Mouse (Mus musculus) embryo, embryonic 9.5 days (tissue): ENCODE measurements at regions not wholly inside any gene's neighbourhood (a gene's known extent, or its start where the extent isn't known, plus 50 kb on each side); places are given as distances from the start of the nearest gene placed in this dataset.

Source experiments
- DNase-seq: peaks from one replicate; pipeline ENCODE4 v3.0.0-alpha.2; 2017; ENCODE audit errors: extremely low spot score

GRCm38 (mm10) chr6:24263796-24264195, 95.9 kb upstream of the Slc13a1 start:
- DNase-seq: no peak

GRCm38 (mm10) chr6:24262578-24262977, 94.7 kb upstream of the Slc13a1 start:
- DNase-seq: no peak

DNA sequence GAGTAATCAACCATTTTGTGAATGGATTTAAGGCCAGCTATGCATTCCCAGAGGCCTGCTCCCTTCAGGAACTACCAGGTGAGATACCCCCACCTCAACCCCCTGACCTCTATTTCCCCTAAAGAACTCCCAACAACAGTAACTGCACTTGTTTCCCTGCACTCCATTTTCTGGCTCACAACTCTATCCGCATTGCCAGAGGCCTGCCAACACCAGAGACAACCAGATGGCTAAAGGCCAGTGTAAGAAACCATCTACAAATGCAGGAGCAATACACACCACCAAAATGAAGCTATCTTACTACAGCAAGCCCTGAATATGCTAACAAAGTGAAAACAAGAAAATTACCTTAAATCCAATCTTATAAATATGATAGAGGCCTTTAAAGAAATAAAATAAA, 77.7 kb upstream of the Slc13a1 start:
- DNase-seq: no peak

GRCm38 (mm10) chr6:24238541-24238940, 70.6 kb upstream of the Slc13a1 start:
- no peak for DNase-seq

DNA sequence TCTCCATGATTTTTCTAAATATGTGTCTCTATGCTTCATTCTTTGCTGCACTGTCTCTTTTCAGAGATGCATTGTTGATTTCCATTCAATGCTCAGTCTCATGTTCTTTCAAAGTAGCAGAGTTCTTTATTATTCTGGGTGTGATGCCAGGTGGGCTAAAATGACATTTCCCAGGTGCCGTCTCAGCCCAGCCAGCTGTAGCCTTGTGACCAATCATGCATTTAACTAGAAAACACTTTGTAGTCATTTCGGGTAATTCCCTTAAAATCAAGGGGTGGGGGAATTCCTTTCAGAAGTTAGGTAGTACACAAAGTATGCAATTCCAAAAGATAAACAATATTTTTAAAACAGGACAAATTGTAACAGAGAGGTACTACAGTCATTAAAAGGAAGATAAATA, 70.2 kb upstream of the Slc13a1 start:
- no peak for DNase-seq

DNA sequence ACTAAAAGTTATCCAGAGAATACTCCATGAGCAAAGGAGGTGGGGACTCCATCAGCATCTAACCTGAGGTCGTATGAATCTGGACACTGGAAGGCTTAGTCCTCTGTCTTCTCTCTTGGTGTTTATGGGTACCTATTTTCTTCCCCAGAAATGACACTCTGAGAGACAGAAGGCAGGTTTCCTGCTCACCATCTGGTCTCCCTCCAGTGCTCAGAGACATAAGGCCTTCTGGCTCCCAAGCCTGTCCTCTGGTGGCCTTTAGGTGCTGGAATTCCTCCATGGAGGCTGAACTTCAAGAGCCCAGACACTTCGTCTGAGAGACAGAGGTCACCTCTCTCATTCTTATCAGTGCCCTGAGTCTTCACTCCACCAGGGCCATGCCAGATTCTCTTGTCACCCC, 65.7 kb upstream of the Slc13a1 start:
- no peak for DNase-seq

DNA sequence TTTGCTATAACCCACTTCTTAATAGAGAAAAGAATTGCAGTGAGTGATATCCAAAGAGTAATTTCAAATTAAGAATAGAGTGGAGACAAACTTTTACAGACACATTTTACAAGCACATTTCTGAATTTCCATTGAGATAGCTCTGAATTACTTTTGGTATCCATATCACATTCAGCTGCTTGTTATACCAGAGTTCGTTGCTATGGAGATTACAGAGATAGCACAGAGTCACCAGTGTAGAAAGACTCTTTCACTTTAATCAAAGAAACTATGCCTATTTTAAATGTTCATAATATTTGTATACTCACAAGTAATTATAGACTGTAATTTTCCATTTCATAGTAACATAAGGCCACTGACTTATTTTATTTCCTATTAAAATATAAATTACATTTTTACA, 52.7 kb upstream of the Slc13a1 start:
- DNase-seq: no peak

- DNase-seq: no peak
Observed at GRCm38 (mm10) chr6:24219882-24220522, 52.1 kb upstream of the Slc13a1 start.
